Mouse (Mus musculus): ENCODE measurements around the gene Mxi1. TPM values are rescaled to one million over a fixed set of nuclear protein-coding genes. Genes with fewer than 3 reads are reported as not detected.

The Mxi1 gene
- polyA plus RNA-seq, 1 experiment from 2014 or later, result 49.6 TPM

DNA sequence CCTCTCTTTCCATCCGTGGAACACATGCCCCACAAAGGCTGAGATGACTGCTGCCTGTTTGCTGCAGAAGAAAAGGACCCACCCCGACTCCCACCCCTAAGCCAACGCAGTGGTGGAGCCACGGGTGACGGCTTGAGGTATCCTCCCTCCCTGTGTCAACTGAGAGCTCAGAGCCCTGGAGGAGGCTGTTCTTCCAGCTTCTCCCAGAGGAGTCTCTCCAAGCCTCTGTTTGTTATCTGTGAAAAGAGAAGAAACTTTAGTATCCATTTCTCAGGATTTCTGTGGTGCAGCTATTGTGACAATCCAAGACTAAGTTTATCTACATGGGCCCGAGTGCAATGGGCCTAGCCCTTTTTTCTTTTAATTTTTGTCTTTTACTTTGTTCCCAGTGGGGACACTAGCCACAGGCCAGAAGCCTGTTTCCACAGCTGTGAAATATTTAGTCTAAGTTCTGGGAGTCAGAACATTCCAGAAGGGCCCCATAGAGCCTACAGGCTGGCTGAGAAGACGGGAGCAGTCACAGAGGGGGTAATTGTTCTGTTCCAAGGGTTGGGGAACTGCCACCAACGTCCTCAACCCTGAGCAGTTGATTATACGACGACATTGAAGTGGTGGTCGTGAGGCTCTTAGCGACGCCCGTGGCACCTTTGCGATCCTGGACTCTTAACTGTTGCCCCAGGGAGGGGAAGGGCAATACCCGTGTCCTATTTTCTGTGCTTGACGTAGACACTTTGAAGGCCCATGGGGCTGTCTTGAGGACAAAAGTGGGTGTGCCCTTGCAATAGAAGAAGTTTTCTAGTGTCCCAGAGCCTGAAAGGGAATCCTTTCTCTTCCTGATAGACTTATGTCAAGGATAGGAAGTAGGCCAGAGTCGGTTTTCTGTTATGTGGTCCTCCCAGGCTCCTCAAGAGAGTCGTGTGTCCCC is 31.6 kb upstream of the Mxi1 start:
- H3K4me1 ChIP-seq, result peaks cover 6% of the 10 kb centered on the region; the same call in 1 of the 2 replicates
- no peaks in the 10 kb centered on the region for H3K9me3 ChIP-seq
- no peaks in the 10 kb centered on the region for H3K36me3 ChIP-seq (replicated peaks)
- no peak overlapping the region for H3K4me2 ChIP-seq
- H3K9ac ChIP-seq, result no peak overlapping the region
- 76% methylated on average over 19 of the region's 19 CpGs for WGBS
- no peak overlapping the region for H3K4me3 ChIP-seq
- no peak for ATAC-seq (replicated peaks)
- H3K27ac ChIP-seq, result no peak overlapping the region
- no peaks in the 10 kb centered on the region for H3K27me3 ChIP-seq (replicated peaks)

DNA sequence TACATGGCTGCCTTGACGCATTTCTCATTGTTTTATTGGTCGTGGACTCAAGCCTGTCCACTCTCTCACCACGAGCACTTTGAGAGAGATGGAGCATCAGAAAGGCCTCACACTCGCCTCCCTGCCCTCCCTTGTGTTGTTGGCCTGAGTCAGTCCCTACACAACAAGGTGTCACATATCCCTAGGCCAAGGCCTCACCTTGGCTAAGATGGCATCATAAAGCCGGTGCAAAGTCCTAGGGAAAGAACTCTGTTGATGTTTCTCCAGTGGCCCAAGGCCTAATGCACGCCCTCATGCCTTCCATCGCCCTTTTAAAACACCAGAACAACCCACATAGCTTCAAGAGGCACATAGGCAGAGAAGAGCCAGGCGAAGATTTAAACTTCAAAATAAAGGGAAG is 30.1 kb upstream of the Mxi1 start:
- WGBS, result 86% methylated on average over 8 of the region's 8 CpGs
- H3K9me3 ChIP-seq, result no peaks in the 10 kb centered on the region
- no peaks in the 10 kb centered on the region for H3K36me3 ChIP-seq (replicated peaks)
- no peaks in the 10 kb centered on the region for H3K27me3 ChIP-seq (replicated peaks)
- H3K4me3 ChIP-seq, result no peak overlapping the region
- no peak overlapping the region for H3K4me2 ChIP-seq
- no peak overlapping the region for H3K27ac ChIP-seq
- no peak overlapping the region for H3K9ac ChIP-seq
- H3K4me1 ChIP-seq, result peaks cover 17% of the 10 kb centered on the region
- no peak for ATAC-seq (replicated peaks)

DNA sequence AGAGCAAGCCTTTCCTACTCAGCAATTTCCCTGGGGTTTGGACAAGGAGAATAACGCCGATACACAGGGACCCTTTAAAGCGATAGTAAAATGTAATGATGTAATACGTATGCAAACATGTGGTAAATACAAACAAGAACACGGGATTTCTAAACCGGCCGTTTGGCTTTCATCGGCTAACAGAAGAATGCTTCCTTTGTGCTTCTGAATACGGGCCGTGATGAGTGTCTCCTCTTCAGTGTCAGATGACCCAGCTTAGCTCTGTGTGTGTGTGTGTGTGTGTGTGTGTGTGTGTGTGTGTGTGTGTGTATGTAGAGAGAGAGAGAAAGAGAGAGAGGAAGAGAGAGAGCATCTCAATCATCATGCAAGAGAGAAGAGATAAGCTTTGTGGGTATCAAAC is 27.7 kb upstream of the Mxi1 start:
- Histone ChIP-seq H3K4me2 (no peak overlapping the region), H3K9me3 (no peaks in the 10 kb centered on the region), H3K27ac (no peak overlapping the region), H3K36me3 (replicated peaks) (no peaks in the 10 kb centered on the region), H3K9ac (no peak overlapping the region), H3K4me1 (peaks cover 17% of the 10 kb centered on the region), H3K27me3 (replicated peaks) (no peaks in the 10 kb centered on the region), H3K4me3 (no peak overlapping the region)
- WGBS, result 46% methylated on average over 10 of the region's 10 CpGs
- no peak for ATAC-seq (replicated peaks)

DNA sequence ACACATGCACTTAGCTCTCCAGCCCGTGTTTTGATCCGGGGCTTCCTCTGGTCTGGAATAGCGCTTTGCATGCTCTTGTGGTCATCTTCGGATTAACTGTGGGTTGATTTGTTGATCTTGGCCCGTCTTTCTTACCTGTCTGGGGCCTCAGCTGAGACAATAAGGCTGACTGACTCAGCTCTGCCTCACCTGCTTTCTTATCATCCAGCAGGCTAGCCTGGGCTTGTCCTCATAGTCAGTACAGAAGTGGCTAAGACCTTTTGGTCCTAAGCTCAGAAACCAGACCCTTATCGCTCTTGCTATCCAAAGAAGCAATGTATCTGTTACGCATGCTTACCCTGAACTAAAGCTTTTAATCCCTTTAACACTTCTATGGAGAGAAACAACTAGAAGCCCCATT is 26.6 kb upstream of the Mxi1 start:
- no peaks in the 10 kb centered on the region for H3K9me3 ChIP-seq
- peaks cover 17% of the 10 kb centered on the region for H3K4me1 ChIP-seq
- H3K9ac ChIP-seq, result no peak overlapping the region
- no peak for ATAC-seq (replicated peaks)
- H3K4me2 ChIP-seq, result no peak overlapping the region
- no peak overlapping the region for H3K4me3 ChIP-seq
- no peak overlapping the region for H3K27ac ChIP-seq
- no peaks in the 10 kb centered on the region for H3K36me3 ChIP-seq (replicated peaks)
- WGBS, result 74% methylated on average over 7 of the region's 7 CpGs
- no peaks in the 10 kb centered on the region for H3K27me3 ChIP-seq (replicated peaks)

DNA sequence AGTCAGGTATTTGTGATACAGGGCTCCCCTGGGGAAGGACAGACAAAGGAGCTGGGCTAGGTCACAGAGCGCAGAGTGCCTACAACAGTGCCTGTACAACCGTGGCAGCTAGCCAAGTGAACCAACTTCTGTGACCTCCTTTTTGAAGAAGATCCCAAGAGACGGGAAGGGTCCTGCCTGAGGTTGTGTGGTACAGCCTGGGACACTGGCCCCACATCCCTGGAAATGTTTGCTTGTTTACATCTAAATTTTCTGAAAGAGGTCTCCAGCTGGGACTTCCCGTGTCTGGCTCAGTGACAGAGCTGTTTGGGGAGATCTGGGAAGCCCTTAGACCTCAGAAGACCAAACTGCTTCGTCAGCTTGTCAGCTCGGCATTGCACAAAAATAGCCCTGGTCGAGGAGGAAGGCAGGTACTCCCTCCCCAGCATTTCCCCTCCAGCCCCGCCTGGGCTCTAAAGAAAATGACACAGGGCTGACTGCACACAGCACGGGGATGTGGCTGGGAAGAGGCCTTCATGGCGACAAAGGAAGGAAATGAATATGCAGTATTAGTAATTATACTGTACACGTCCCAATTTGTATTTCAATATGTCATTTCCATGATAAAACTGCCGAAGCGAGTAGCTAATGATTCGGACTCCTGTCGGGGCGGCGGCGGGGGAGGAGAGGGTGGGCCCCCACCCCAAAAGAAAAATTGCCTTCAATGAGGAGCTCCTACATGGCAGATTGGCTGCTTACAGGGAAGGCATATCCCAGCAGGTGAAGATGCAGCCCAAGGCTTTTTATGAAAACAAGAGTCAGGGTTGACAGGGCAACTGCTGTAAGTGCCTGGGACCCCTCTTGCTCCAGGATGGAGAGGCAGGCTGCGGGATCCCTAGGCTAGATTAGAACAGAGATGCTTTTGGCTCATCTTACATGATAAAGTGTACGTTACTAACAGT is 25.8 kb upstream of the Mxi1 start:
- no peak overlapping the region for H3K9ac ChIP-seq

DNA sequence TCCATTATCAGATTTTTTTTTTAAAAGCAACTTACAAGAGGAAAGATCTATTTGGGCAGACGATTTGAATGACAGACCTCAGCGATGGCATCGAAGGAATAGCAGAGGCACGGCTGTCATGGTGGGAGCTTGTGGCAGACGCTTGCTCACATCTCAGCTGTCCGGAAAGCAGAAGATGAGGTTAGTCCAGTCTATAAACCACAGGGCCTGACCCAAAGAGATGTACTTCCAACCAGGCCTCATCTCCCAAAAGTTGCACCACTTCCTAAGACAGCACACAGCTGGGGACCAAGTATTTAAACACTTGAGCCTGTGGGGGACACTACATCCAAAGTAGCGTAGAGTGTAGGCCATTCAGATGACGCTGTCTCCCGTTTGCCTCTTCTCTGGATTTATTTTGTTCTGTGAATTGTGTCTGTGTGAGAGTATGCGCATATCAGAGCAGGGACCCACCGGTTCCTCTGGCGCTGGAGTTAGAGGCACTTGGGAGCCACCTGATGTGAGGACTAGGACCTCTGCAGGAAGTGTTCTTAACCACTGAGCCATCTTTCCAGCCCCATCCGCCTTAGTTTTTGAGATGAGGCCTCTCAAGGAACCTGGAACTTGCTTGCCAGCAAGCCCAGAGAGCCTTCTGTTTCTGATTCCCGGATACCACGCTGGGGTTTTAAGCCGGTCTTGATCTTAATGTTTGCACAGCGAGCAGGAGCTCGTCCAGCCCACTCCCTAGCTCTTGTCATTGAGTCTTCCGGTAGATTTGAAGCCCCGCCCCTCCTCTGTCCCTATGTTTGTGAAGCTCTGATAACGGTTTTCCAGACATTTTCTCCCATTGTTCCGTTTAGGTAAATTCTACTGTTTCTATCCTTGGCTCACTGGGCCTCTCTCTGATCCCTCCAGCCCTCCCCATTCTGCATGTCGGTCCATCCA is 13.7 kb upstream of the Mxi1 start:
- no peak overlapping the region for H3K27ac ChIP-seq
- no peak for ATAC-seq (replicated peaks)
- no peak overlapping the region for H3K4me2 ChIP-seq
- no peaks in the 10 kb centered on the region for H3K4me1 ChIP-seq
- no peaks in the 10 kb centered on the region for H3K36me3 ChIP-seq (replicated peaks)
- no peaks in the 10 kb centered on the region for H3K27me3 ChIP-seq (replicated peaks)
- no peak overlapping the region for H3K4me3 ChIP-seq
- no peaks in the 10 kb centered on the region for H3K9me3 ChIP-seq
- no peak overlapping the region for H3K9ac ChIP-seq
- 68% methylated on average over 23 of the region's 23 CpGs for WGBS

More for the DNA sequence above, 25.8 kb upstream of the Mxi1 start:
- no peaks in the 10 kb centered on the region for H3K27me3 ChIP-seq (replicated peaks)
- no peaks in the 10 kb centered on the region for H3K36me3 ChIP-seq (replicated peaks)
- no peak overlapping the region for H3K4me3 ChIP-seq
- H3K9me3 ChIP-seq, result no peaks in the 10 kb centered on the region
- H3K4me1 ChIP-seq, result peaks cover 17% of the 10 kb centered on the region
- ATAC-seq (replicated peaks), result 0 out of 2 replicates have a peak, but pooled peaks have one; percentile 62
- H3K27ac ChIP-seq, result peak overlapping the region; percentile 34
- 24% methylated on average over 20 of the region's 20 CpGs for WGBS
- H3K4me2 ChIP-seq, result peak overlapping the region; percentile 10; the same call in 1 of the 2 replicates

DNA sequence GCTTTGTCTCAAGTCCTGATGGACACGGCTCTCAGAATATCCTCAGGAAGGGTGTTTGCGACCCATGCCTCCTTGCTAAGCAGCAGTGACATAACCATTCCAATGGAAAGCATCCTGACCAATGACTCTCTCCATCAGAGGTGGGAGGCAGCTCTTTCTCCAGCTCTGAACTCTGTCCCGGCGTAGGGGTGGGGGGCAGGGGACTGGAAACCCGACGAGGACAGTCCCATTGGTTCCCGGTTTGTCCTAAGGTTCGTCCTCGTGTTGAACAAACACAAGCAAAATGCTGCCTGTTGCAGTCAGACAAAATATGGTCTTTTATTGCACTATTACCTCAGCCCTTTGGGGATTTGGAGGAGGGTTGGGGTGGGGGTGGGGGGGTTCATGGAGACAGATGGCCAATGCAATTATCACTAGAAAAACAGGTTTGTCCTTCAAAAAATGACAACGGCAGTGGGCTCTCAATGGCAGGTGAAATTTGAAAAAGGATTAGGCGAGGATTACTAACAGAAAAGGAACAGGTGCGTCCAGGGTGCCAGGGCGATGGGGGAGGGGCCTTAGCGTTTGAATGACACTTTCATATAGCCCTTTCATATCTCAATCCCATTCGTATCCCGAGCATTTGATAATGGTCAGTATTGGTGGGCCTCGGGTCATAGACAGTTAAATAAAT is 11.0 kb upstream of the Mxi1 start:
- no peak for ATAC-seq (replicated peaks)
- Histone ChIP-seq H3K4me3 (no peak overlapping the region), H3K4me2 (no peak overlapping the region), H3K9ac (no peak overlapping the region), H3K9me3 (no peaks in the 10 kb centered on the region), H3K4me1 (no peaks in the 10 kb centered on the region), H3K36me3 (replicated peaks) (no peaks in the 10 kb centered on the region), H3K27me3 (replicated peaks) (no peaks in the 10 kb centered on the region), H3K27ac (no peak overlapping the region)
- WGBS, result 46% methylated on average over 17 of the region's 17 CpGs

DNA sequence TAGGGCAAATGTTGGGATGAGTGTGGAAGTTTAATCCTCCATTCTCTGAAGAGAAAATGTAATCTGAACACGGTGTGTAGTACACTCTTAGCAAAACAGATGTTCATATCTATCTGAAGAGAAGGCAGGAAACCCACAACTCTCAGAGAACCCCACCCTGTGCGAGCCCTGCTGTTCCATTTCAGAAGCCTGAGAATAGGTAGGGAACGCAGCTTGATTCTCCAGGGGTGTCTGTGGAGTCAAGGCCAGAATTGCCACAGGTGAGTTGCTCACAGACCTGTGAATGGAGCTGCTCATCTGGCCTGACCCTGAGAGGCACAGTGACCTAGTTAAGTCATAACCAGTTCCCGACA is 10.5 kb upstream of the Mxi1 start:
- Histone ChIP-seq H3K9ac (no peak overlapping the region), H3K36me3 (replicated peaks) (no peaks in the 10 kb centered on the region), H3K27ac (no peak overlapping the region), H3K27me3 (replicated peaks) (no peaks in the 10 kb centered on the region), H3K9me3 (no peaks in the 10 kb centered on the region), H3K4me3 (no peak overlapping the region), H3K4me1 (no peaks in the 10 kb centered on the region), H3K4me2 (no peak overlapping the region)
- no peak for ATAC-seq (replicated peaks)
- 82% methylated on average over 4 of the region's 4 CpGs for WGBS

DNA sequence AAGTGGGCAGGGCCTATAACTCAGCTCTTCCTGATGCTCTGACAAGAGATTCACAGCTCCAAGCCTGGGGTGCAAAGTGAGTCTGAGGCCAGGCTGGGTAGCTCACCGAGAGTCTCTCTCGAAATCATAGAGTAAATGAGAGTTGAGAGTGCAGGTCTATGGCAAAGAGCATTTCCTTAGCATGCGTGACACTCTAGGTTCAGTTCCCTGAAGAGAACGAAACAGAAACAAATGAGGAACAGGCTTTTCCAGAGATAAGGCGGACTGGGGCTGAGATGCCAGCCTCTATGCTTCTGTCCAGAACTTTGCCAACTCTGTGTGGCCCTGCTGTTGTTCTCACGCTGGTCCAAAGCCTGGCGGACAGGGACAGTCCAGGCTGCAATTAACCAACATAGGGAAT is 6.9 kb upstream of the Mxi1 start:
- H3K4me2 ChIP-seq, result no peak overlapping the region
- H3K27ac ChIP-seq, result no peak overlapping the region
- 86% methylated on average over 7 of the region's 7 CpGs for WGBS
- H3K9ac ChIP-seq, result no peak overlapping the region
- H3K36me3 ChIP-seq (replicated peaks), result no peaks in the 10 kb centered on the region
- ATAC-seq (replicated peaks), result no peak
- H3K4me1 ChIP-seq, result 0 out of 2 replicates have a peak, but pooled peaks cover 6% of the 10 kb centered on the region
- no peaks in the 10 kb centered on the region for H3K27me3 ChIP-seq (replicated peaks)
- H3K4me3 ChIP-seq, result no peak overlapping the region
- no peaks in the 10 kb centered on the region for H3K9me3 ChIP-seq

DNA sequence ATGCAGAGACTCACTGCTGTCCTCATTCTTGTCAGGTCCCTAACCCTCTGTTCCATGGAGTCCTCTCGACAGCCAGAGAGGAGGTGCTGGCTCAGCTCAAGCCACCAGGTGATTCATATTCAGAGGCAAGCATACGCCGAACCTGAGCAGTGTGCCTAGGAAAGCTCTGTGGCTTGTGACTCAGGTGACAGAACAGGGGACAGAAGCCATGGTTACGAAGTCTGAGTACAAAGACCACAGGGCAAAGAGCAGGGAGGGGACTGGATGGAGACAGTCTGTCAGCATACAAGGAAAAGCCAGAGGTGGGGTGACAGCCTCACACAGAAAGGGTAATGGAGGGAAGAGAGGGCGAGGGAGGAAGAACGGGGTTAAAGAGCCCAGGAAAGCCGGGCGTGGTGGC is 4.7 kb upstream of the Mxi1 start:
- Histone ChIP-seq H3K9ac (no peak overlapping the region), H3K27ac (no peak overlapping the region), H3K36me3 (replicated peaks) (no peaks in the 10 kb centered on the region), H3K4me1 (peaks cover 11% of the 10 kb centered on the region), H3K9me3 (no peaks in the 10 kb centered on the region), H3K4me3 (no peak overlapping the region), H3K4me2 (no peak overlapping the region), H3K27me3 (replicated peaks) (no peaks in the 10 kb centered on the region)
- WGBS, result 88% methylated on average over 8 of the region's 8 CpGs
- ATAC-seq (replicated peaks), result no peak

DNA sequence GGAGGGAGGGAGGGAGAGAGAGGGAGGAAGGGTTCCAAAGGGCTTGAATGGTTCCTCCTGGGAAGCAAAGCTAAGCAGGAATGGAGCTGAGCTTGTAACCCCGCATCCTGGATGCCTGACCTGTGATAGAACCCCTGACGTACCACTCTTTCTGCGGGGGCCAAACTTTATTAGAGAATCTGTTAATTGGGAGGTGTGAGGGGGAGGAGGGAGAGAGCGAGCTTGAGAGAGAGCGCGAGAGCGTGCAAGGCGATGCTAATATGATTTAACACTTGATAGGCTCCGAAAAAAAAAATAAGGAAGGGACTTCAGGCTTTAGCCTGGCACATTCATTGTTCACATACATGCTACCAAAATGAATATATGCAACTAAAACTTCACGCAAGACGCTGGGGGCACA is 3.6 kb upstream of the Mxi1 start:
- no peak for ATAC-seq (replicated peaks)
- H3K9ac ChIP-seq, result no peak overlapping the region

More for the DNA sequence above, 3.6 kb upstream of the Mxi1 start:
- Histone ChIP-seq H3K36me3 (replicated peaks) (no peaks in the 10 kb centered on the region), H3K4me2 (peak overlapping the region; percentile 23), H3K9me3 (no peaks in the 10 kb centered on the region), H3K4me1 (peaks cover 11% of the 10 kb centered on the region), H3K27ac (no peak overlapping the region), H3K4me3 (no peak overlapping the region), H3K27me3 (replicated peaks) (no peaks in the 10 kb centered on the region)
- WGBS, result 13% methylated on average over 11 of the region's 11 CpGs

All from midbrain, embryonic 15.5 days (tissue).